Mouse (Mus musculus) MEL (cell line): ENCODE data around the gene Scd4. TPM values are rescaled to one million over a fixed set of nuclear protein-coding genes. Genes with fewer than 3 reads are reported as not detected.
A peak's percentile ranks its signal among the peaks of the same experiment; 100 is the strongest.

Experiments used
- DNase-seq: peaks from one replicate; pipeline ENCODE4 v3.0.0; 2011; ENCODE audit warnings: low read depth, low spot score
- H3K27ac ChIP-seq: 2 replicates; pipeline ENCODE4 v1.5.1; 2012; ENCODE audit warnings: low read depth, mild to moderate bottlenecking, control low read depth, low read length, moderate library complexity; ENCODE audit not compliant: control insufficient read depth
- H3K27me3 ChIP-seq, 2 experiments: fragments of 150-350 bp in 1 of 2; sonication (generic) in 1 of 2; 2 replicates each; pipeline ENCODE4 v1.6.1; 2012; ENCODE audit warnings: low read length in 2 of 2, mild to moderate bottlenecking in 2 of 2, improper control_type of control experiment in 1 of 2, moderate library complexity in 1 of 2; ENCODE audit not compliant: insufficient read depth in 2 of 2, control insufficient read depth in 1 of 2
- H3K36me3 ChIP-seq, 2 experiments: 2 replicates each; pipeline ENCODE4 v1.6.1; 2012 to 2014; ENCODE audit warnings: low read length in 2 of 2, improper control_type of control experiment in 1 of 2, inconsistent platforms in 1 of 2, mild to moderate bottlenecking in 1 of 2; ENCODE audit not compliant: insufficient read depth in 2 of 2, control insufficient read depth in 1 of 2
- H3K4me1 ChIP-seq, 2 experiments: fragments of 150-350 bp in 1 of 2; sonication (generic) in 1 of 2; 2 replicates each; pipeline ENCODE4 v1.6.1; 2012; ENCODE audit warnings: low read length in 2 of 2, improper control_type of control experiment in 1 of 2, mild to moderate bottlenecking in 1 of 2; ENCODE audit not compliant: insufficient read depth in 2 of 2, control insufficient read depth in 1 of 2
- H3K4me3 ChIP-seq, 2 experiments: fragments of 150-350 bp in 1 of 2; sonication (generic) in 1 of 2; 2 replicates each; pipeline ENCODE4 v1.5.1; 2012; ENCODE audit warnings: low read depth in 2 of 2, low read length in 2 of 2, mild to moderate bottlenecking in 2 of 2, moderate library complexity in 2 of 2, control low read depth in 1 of 2, improper control_type of control experiment in 1 of 2; ENCODE audit not compliant: control insufficient read depth in 1 of 2, insufficient read depth in 1 of 2
- H3K79me2 ChIP-seq: 2 replicates; pipeline ENCODE4 v1.6.1; 2012; ENCODE audit warnings: mild to moderate bottlenecking, low read length, moderate library complexity; ENCODE audit not compliant: control insufficient read depth, poor library complexity, insufficient read depth
- H3K9ac ChIP-seq: 2 replicates; pipeline ENCODE4 v1.6.1; 2012; ENCODE audit warnings: low read depth, mild to moderate bottlenecking, control low read depth, low read length, moderate library complexity; ENCODE audit not compliant: control insufficient read depth, poor library complexity, severe bottlenecking
- H3K9me3 ChIP-seq: fragments of 150-350 bp; sonication (generic); replicated peaks from 2 replicates; pipeline ENCODE4 v1.6.1; 2012; ENCODE audit warnings: mild to moderate bottlenecking, low read length, improper control_type of control experiment, moderate library complexity; ENCODE audit not compliant: insufficient read depth
- BHLHE40 ChIP-seq: IDR thresholded peaks from 2 replicates; pipeline ENCODE4 v1.6.1; 2012; ENCODE audit warnings: low read depth, mild to moderate bottlenecking, inconsistent platforms, low read length, improper control_type of control experiment, borderline replicate concordance
- CHD1 ChIP-seq: IDR thresholded peaks from 2 replicates; pipeline ENCODE4 v1.6.1; 2012; ENCODE audit warnings: low read depth, mild to moderate bottlenecking, inconsistent platforms, low read length, improper control_type of control experiment
- E2F4 ChIP-seq: IDR thresholded peaks from 2 replicates; pipeline ENCODE4 v1.6.1; 2011; ENCODE audit warnings: low read depth, low read length, improper control_type of control experiment, borderline replicate concordance
- ELF1 ChIP-seq: IDR thresholded peaks from 2 replicates; pipeline ENCODE4 v1.6.1; 2014; ENCODE audit warnings: low read depth, mild to moderate bottlenecking, inconsistent platforms, low read length, improper control_type of control experiment, moderate library complexity
- EP300 ChIP-seq, 2 experiments: IDR thresholded peaks; 2 replicates each; pipeline ENCODE4 v1.6.1; 2011; ENCODE audit warnings: improper control_type of control experiment in 2 of 2, low read length in 2 of 2, low read depth in 1 of 2, mild to moderate bottlenecking in 1 of 2
- ETS1 ChIP-seq: IDR thresholded peaks from 2 replicates; pipeline ENCODE4 v1.6.1; 2012; ENCODE audit warnings: low read depth, mild to moderate bottlenecking, inconsistent platforms, low read length, improper control_type of control experiment, moderate library complexity
- GABPA ChIP-seq: IDR thresholded peaks from 2 replicates; pipeline ENCODE4 v1.6.1; 2012; ENCODE audit warnings: low read depth, mild to moderate bottlenecking, inconsistent platforms, low read length, improper control_type of control experiment, moderate library complexity
- GATA1 ChIP-seq: IDR thresholded peaks from 2 replicates; pipeline ENCODE4 v1.6.1; 2011; ENCODE audit warnings: low read depth, low read length, improper control_type of control experiment
- HCFC1 ChIP-seq: IDR thresholded peaks from 2 replicates; pipeline ENCODE4 v1.6.1; 2012; ENCODE audit warnings: low read depth, mild to moderate bottlenecking, inconsistent platforms, low read length, improper control_type of control experiment, moderate library complexity
- JUND ChIP-seq: IDR thresholded peaks from 2 replicates; pipeline ENCODE4 v1.6.1; 2011; ENCODE audit warnings: low read depth, mild to moderate bottlenecking, improper control_type of control experiment, low read length
- KAT2A ChIP-seq: conservative IDR thresholded peaks from 2 replicates; pipeline ENCODE4 v1.6.1; 2012; ENCODE audit warnings: low read depth, low read length, improper control_type of control experiment, inconsistent platforms
- MAX ChIP-seq: IDR thresholded peaks from 2 replicates; pipeline ENCODE4 v1.6.1; 2011; ENCODE audit warnings: low read length, improper control_type of control experiment
- MAZ ChIP-seq: IDR thresholded peaks from 2 replicates; pipeline ENCODE4 v1.6.1; 2012; ENCODE audit warnings: low read depth, mild to moderate bottlenecking, inconsistent platforms, low read length, improper control_type of control experiment
- MEF2A ChIP-seq: IDR thresholded peaks from 2 replicates; pipeline ENCODE4 v1.6.1; 2014; ENCODE audit warnings: low read depth, mild to moderate bottlenecking, inconsistent platforms, low read length, improper control_type of control experiment; ENCODE audit not compliant: poor library complexity, insufficient replicate concordance, severe bottlenecking; ENCODE audit errors: extremely low read depth
- MYB ChIP-seq: IDR thresholded peaks from 2 replicates; pipeline ENCODE4 v1.6.1; 2011; ENCODE audit warnings: mild to moderate bottlenecking, low read depth, low read length, improper control_type of control experiment
- NELFE ChIP-seq: IDR thresholded peaks from 2 replicates; pipeline ENCODE4 v1.6.1; 2011; ENCODE audit warnings: low read depth, low read length, improper control_type of control experiment
- POLR2A ChIP-seq, 2 experiments: IDR thresholded peaks; 2 replicates each; pipeline ENCODE4 v1.6.1; 2011 to 2012; ENCODE audit warnings: low read length in 2 of 2, mild to moderate bottlenecking in 2 of 2, control low read depth in 1 of 2, improper control_type of control experiment in 1 of 2, low read depth in 1 of 2, moderate library complexity in 1 of 2; ENCODE audit not compliant: control insufficient read depth in 1 of 2, insufficient read depth in 1 of 2, poor library complexity in 1 of 2
- POLR2AphosphoS2 ChIP-seq: IDR thresholded peaks from 2 replicates; pipeline ENCODE4 v1.6.1; 2011; ENCODE audit warnings: low read length, improper control_type of control experiment
- POLR2AphosphoS5 ChIP-seq: IDR thresholded peaks from 2 replicates; pipeline ENCODE4 v1.6.1; 2012; ENCODE audit warnings: low read depth, borderline replicate concordance, mild to moderate bottlenecking, inconsistent platforms, low read length, moderate library complexity, mixed read lengths
- RCOR1 ChIP-seq: IDR thresholded peaks from 2 replicates; pipeline ENCODE4 v1.6.1; 2012; ENCODE audit warnings: low read depth, mild to moderate bottlenecking, inconsistent platforms, low read length, improper control_type of control experiment
- TAL1 ChIP-seq: IDR thresholded peaks from 2 replicates; pipeline ENCODE4 v1.6.1; 2012; ENCODE audit warnings: mild to moderate bottlenecking, inconsistent platforms, low read length, moderate library complexity, mixed read lengths
- TBP ChIP-seq: IDR thresholded peaks from 2 replicates; pipeline ENCODE4 v1.8.0; 2011; ENCODE audit warnings: low read depth, low read length, improper control_type of control experiment
- TCF12 ChIP-seq: IDR thresholded peaks from 2 replicates; pipeline ENCODE4 v1.6.1; 2014; ENCODE audit warnings: low read depth, mild to moderate bottlenecking, inconsistent platforms, low read length, improper control_type of control experiment, moderate library complexity
- UBTF ChIP-seq: IDR thresholded peaks from 2 replicates; pipeline ENCODE4 v1.6.1; 2012; ENCODE audit warnings: low read depth, mild to moderate bottlenecking, inconsistent platforms, low read length, improper control_type of control experiment, moderate library complexity, borderline replicate concordance; ENCODE audit not compliant: insufficient read depth
- USF2 ChIP-seq, 2 experiments: IDR thresholded peaks; 2 replicates each; pipeline ENCODE4 v1.6.1; 2011 to 2012; ENCODE audit warnings: improper control_type of control experiment in 2 of 2, low read length in 2 of 2, borderline replicate concordance in 1 of 2, inconsistent platforms in 1 of 2, low read depth in 1 of 2, mild to moderate bottlenecking in 1 of 2; ENCODE audit not compliant: insufficient read depth in 1 of 2
- ZC3H11A ChIP-seq: IDR thresholded peaks from 2 replicates; pipeline ENCODE4 v1.6.1; 2012; ENCODE audit warnings: low read depth, mild to moderate bottlenecking, inconsistent platforms, low read length, improper control_type of control experiment
- ZMIZ1 ChIP-seq: IDR thresholded peaks from 2 replicates; pipeline ENCODE4 v1.6.1; 2012; ENCODE audit warnings: low read depth, mild to moderate bottlenecking, inconsistent platforms, low read length, improper control_type of control experiment, moderate library complexity
- polyA plus RNA-seq, 2 experiments: library from polyadenylated mRNA; stranded (reverse) in 1 of 2; unstranded in 1 of 2; fragments of >175 nt in 1 of 2; fragments of >200 nt in 1 of 2; gene quantifications; 2 replicates each; pipeline versions ENCODE4 v1.2.1 to v1.2.4; 2012; ENCODE audit warnings: low replicate concordance in 2 of 2, low read depth in 1 of 2; ENCODE audit not compliant: insufficient read length in 2 of 2, insufficient read depth in 1 of 2, missing spikeins in 1 of 2
- total RNA-seq: library from RNA; depleted of rRNA; stranded (reverse); fragments of 300-350 nt; gene quantifications from 2 replicates; pipeline ENCODE4 v1.2.3, GENCODE M21; 2012

Gene Scd4
- total and polyA plus RNA-seq, 3 experiments = 0.31 to 0.36 TPM; not detected in 1

- TF ChIP-seq UBTF (0 out of 2 replicates have a peak, but pooled peaks have one; percentile 65), JUND (0 out of 2 replicates have a peak, but pooled peaks have one; percentile 57), KAT2A (no peak; the same call in 1 of the 2 replicates), ZC3H11A (no peak), TAL1 (no peak), MEF2A (no peak), ZMIZ1 (peak; percentile 84), NELFE (peak; percentile 78), POLR2AphosphoS5 (peak; percentile 71; the same call in 1 of the 2 replicates)
These were observed 48.2 kb upstream of the Scd4 start (continued) for GRCm38 (mm10) chr19:44284723-44285122.

GRCm38 (mm10) chr19:44285554-44285953, 47.3 kb upstream of the Scd4 start:
- peak; percentile 68 for DNase-seq
- TF ChIP-seq TCF12 = 0 out of 2 replicates have a peak, but pooled peaks have one; percentile 3
- TF ChIP-seq GATA1 = peak; percentile 55
- TF ChIP-seq ETS1 = peak; percentile 70
- no peak; a peak in 1 of 4 replicates for TF ChIP-seq EP300 (IDR thresholded peaks at IDR 0.05; ENCODE audit: low read depth in 1 of 2, low read length in 2 of 2)
- TF ChIP-seq TBP = 0 out of 2 replicates have a peak, but pooled peaks have one; percentile 21
- TF ChIP-seq, all 39 proteins: peak for 4
- Histone ChIP-seq H3K4me3 (no peak overlapping the region), H3K9ac (peak overlapping the region; percentile 85; the same call in 1 of the 2 replicates), H3K4me1 (peaks cover 44 to 72% of the 10 kb centered on the region in 2 experiments), H3K27me3 (no peaks in the 10 kb centered on the region), H3K9me3 (no peaks in the 10 kb centered on the region), H3K36me3 (peaks cover 0 to 61% of the 10 kb centered on the region in 2 experiments; a peak in 2 of 4 replicates), H3K27ac (peak overlapping the region; percentile 97), H3K79me2 (peaks cover 2% of the 10 kb centered on the region; the same call in 1 of the 2 replicates)

- TF ChIP-seq CHD1 = no peak
- TF ChIP-seq HCFC1 = no peak
- TF ChIP-seq RCOR1 = no peak
- peak; percentile 6; the same call in 1 of the 2 replicates for TF ChIP-seq MAZ
- TF ChIP-seq TBP = no peak
- no peak for TF ChIP-seq USF2 (IDR thresholded peaks at IDR 0.05; ENCODE audit: borderline replicate concordance in 1 of 2, insufficient read depth in 1 of 2, low read depth in 1 of 2, low read length in 2 of 2)
- TF ChIP-seq GABPA = no peak
- 0 out of 4 replicates have a peak, but pooled peaks of 1 of the 2 experiments have one; percentile 22 for TF ChIP-seq EP300 (IDR thresholded peaks at IDR 0.05; ENCODE audit: low read depth in 1 of 2, low read length in 2 of 2)
- TF ChIP-seq MAX = peak; percentile 50
- no peak for TF ChIP-seq UBTF
- TF ChIP-seq MYB = peak; percentile 20; the same call in 1 of the 2 replicates
- no peak for TF ChIP-seq POLR2A (IDR thresholded peaks at IDR 0.05; ENCODE audit: control insufficient read depth in 1 of 2, insufficient read depth in 1 of 2, low read depth in 1 of 2, low read length in 2 of 2, poor library complexity in 1 of 2)
- TF ChIP-seq BHLHE40 = no peak
- TF ChIP-seq GATA1 = 0 out of 2 replicates have a peak, but pooled peaks have one; percentile 31
- no peak for TF ChIP-seq E2F4
- no peak for TF ChIP-seq ELF1
- TF ChIP-seq POLR2AphosphoS2 = no peak
- no peak; the same call in 1 of the 2 replicates for TF ChIP-seq ETS1
- TF ChIP-seq, all 39 proteins: peak for 5
- Histone ChIP-seq H3K79me2 (peaks cover 2% of the 10 kb centered on the region; the same call in 1 of the 2 replicates), H3K36me3 (peaks cover 0 to 56% of the 10 kb centered on the region in 2 experiments; a peak in 2 of 4 replicates), H3K4me1 (peaks cover 40 to 67% of the 10 kb centered on the region in 2 experiments), H3K9me3 (no peaks in the 10 kb centered on the region), H3K27ac (peak overlapping the region; percentile 97), H3K9ac (no peak overlapping the region), H3K27me3 (no peaks in the 10 kb centered on the region), H3K4me3 (no peak overlapping the region)
- peak; percentile 57 for DNase-seq
These were observed 46.8 kb upstream of the Scd4 start for GRCm38 (mm10) chr19:44286109-44286508.
